Mouse (Mus musculus): ENCODE measurements around the gene Gpam.

- no peak for TF ChIP-seq GATA1 (IDR thresholded peaks at IDR 0.05; ENCODE audit: borderline replicate concordance, low read length)
- no peak for TF ChIP-seq FLI1 (IDR thresholded peaks at IDR 0.05; ENCODE audit: low read length)
Measured at GRCm38 (mm10) chr19:55107896-55108295, 19.1 kb downstream of the Gpam start.

Measured in megakaryocyte, embryonic 14.5 days (primary cell).